Mouse (Mus musculus) c-Kit-positive CD71-positive TER-119-positive erythroid progenitor cells, embryonic 14.5 days (primary cell): ENCODE measurements around the gene Olfr913.

Experiments used
- DNase-seq: peaks from one replicate; pipeline ENCODE4 v3.0.0-alpha.2; 2013; ENCODE audit warnings: low spot score

The Olfr913 gene

DNA sequence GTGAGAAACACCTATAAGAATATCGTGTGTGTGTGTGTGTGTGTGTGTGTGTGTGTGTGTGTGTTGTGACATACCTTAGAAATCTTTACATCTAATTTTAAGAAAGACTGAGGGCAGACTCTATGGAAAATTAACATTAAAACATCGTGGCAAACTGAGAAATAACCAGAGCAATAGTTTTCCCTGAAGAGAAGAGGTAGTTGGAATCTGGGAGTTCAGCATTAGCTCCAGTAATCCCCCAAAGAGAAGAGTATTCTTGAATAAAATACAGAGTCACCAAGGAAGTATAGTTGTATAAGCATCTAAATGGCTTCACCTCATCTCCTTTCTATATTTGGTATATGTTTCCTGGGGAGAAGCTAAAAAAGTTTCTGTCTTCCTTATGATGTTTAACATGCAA lies at the start of gene Olfr913:
Gene Olfr913 (plus strand): TSS at position 301 of the 400 bp plus-strand sequence.
- DNase-seq, result no peak

DNA sequence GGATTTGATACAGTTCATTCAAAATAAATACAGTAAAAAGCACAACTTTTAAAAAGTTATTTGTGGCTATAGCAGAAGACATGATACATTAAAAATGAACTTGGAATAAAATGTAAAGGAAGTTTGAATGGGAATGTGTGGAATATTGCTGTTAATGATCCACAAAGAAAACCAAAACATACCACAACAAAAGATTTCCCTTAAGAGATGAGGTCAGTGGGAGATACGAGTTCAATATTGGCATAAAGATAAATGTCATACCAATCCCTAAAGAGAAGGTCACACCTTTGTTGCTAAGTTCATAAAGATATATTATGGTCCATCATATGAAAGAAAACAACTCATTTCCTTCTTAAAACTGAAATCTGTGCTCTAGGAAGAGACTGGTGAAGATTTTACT lies 12.7 kb upstream of the Olfr913 start, which contains the start of gene Olfr912:
Gene Olfr912 (plus strand): TSS at position 301 of the 400 bp plus-strand sequence.
- no peak for DNase-seq

- no peak for DNase-seq
Observed at GRCm38 (mm10) chr9:38591056-38591455, 1.5 kb upstream of the Olfr913 start.

- no peak for DNase-seq
Observed at GRCm38 (mm10) chr9:38604802-38605201, 12.2 kb downstream of the Olfr913 start, which contains the start of gene Olfr914. Gene Olfr914 (plus strand): TSS chr9:38605102.

DNA sequence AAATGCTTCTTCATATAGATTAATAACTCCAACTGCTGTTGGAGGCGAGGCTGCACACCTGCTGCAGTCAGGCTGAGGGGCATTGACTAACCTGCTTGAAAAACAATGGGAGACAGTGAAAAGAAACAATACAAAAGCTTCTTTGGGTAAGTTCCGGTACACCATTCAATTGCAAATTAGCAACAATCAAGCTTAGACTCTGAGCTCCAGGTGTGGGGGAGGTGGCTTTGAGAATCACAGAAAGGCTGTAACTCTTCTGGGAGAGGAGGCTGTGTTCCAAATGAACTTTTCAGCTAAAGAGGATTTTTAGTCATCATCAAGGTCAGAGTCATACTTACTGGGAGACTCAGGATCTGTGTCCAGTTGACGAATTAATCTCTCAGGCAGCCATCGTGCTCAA lies 39.8 kb downstream of the Olfr913 start:
- no peak for DNase-seq
